Mouse (Mus musculus) lung, postnatal 10 days (tissue): ENCODE data around the gene Rabgap1l.
"Not testable (repeated sequence)": the region's sequence is repeated elsewhere in the genome, so short reads cannot be mapped to it uniquely, and the experiment has no call there.

Experiments used
- DNase-seq: peaks from one replicate; pipeline ENCODE4 v3.0.0; 2021

Gene Rabgap1l

GRCm38 (mm10) chr1:160306866-160307616 is 486.0 kb downstream of the Rabgap1l start:
- DNase-seq = no peak

DNA sequence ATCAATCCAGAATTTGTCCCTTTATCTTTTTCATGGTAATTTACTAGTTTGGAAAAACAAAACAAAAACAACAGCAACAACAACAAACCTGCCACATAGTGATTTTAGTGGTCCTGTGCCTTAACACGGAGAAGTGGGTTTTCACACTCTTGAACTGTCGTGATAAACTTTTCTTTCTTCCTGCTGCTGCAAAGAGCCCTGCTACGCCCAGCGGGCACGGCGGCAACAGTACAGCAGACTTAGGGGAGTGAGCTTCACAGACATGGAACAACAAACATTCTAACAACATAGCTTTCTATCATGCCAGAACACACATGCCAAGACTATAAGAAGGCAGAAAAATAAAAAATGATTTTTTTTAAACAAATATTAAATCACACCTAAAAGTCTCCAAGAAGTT is 486.7 kb downstream of the Rabgap1l start:
- DNase-seq = no peak

- DNase-seq = no peak
These were observed 487.2 kb downstream of the Rabgap1l start for GRCm38 (mm10) chr1:160305826-160306225.

DNA sequence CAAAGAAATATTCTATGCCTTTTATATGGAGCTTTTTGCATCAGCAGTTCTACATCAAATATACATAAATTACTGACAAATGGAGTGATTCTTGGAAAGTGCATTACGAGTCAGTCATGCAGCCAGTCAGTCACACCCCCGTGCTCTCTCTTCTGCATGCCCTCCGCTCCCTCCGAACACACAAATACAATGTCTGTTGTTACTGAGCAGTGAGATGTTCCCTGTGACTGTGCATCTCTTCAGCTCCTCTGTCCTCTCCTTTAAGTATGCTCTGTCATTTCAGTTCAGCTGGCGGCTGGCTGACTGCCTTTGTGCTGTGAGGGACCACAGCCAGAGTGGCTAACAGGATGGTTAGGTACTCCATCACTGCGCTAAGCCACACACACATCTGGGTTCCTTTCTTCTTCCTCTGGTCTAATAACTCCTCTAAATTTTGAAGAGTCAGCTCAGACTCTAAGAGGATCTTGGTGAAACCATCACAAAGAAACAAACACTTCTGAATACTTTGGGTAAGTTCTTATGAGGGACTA is 488.0 kb downstream of the Rabgap1l start:
- no peak for DNase-seq

- DNase-seq = no peak
These were observed 490.7 kb downstream of the Rabgap1l start for GRCm38 (mm10) chr1:160302268-160302667.

DNA sequence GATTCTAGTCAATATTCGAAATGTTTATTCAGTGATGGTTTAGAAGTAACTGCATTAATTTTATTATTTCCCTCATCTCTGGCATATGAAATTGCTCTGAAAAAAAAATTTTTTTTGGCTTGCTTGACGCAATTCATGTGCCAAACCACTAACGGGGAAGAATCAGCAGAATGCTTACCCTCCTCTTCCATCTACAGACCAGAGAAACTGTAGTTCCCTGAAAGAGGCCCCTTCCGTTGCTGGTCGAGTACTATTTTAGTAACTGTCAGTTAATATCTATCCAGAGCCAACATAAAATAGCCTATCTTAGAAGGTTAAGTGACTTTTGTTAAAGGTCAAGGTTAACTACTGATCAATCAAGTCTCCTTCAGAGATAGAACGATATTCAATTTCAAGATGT is 491.9 kb downstream of the Rabgap1l start:
- DNase-seq = no peak

DNA sequence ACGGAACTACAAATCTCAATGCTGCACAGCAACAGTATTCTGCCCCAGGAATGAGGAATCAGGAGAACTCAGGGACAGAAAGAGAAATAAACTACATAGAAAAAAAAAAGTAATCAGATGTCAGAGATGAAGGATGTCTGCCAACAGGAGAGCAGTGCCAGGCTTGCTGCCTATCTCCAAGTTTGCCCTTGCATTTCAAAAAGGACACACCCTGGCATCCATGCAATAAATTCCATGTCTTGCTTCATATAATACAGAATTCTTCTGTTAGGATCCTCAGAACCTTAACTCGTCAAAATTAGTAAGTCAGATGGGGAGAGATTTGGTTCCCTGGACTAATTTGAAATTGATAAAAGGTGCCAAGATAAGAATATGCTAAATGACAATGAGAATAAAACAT is 492.3 kb downstream of the Rabgap1l start:
- no peak for DNase-seq

GRCm38 (mm10) chr1:160299979-160300378 is 493.0 kb downstream of the Rabgap1l start:
- DNase-seq = no peak

DNA sequence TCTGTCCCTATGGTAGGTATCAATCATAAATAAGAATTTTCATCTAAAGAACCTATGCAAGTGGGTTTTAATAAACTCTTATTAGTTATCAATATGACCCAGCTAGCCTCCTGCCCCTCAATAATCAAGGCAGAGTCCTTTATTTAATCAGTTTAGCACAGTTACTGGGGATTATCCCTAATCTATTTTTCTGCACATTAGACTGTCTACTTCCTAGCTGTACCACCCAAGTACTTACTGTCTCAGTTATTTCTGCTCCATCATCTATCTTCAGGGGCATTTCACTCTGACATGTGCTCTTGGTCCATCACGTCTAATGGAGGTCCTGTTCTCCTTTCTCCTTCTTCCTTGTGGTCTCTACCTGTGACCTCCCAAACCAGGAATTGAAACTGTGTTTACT is 494.1 kb downstream of the Rabgap1l start:
- DNase-seq = no peak

- DNase-seq = no peak
These were observed 495.3 kb downstream of the Rabgap1l start for GRCm38 (mm10) chr1:160297701-160298100.

- no peak for DNase-seq
These were observed 497.7 kb downstream of the Rabgap1l start for GRCm38 (mm10) chr1:160295323-160295722.

DNA sequence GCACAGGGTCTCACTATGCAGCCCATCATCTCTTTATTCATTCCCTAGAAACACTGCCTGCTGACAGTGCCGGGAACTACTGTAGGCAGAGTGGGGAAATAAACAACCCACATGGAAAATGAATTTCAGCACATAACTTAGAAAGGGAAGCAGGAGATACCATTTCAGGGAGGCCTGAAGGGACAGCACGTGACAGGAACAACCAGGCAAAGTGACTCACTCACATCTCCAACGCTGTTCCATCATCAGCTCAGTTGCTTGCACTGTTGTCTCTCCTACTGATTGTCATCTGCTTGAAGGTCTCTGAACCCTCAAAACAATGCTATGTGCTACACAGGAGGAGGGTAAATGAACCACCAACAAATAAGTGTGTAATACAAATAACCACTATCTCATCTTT is 499.5 kb downstream of the Rabgap1l start:
- no peak for DNase-seq

DNA sequence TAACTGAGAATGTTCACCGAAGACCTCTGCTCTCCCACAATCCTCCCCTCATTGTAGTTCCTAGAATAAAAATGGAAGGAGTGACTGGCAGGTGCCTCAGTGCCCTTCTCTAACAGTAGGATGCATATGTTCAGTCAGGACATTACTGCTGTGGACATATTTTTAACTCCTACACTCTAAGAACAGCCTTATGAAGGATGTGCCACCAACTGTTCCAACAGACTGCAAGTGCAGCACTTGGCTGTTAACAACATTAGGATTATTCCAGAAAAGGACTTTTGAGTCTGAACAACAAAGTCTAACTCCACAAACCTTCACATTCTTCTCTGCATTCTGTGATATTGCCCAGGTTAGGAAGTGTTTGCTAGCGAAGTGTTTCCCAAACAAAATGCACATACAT is 501.0 kb downstream of the Rabgap1l start:
- no peak for DNase-seq

GRCm38 (mm10) chr1:160290242-160290641 is 502.8 kb downstream of the Rabgap1l start:
- no peak for DNase-seq

DNA sequence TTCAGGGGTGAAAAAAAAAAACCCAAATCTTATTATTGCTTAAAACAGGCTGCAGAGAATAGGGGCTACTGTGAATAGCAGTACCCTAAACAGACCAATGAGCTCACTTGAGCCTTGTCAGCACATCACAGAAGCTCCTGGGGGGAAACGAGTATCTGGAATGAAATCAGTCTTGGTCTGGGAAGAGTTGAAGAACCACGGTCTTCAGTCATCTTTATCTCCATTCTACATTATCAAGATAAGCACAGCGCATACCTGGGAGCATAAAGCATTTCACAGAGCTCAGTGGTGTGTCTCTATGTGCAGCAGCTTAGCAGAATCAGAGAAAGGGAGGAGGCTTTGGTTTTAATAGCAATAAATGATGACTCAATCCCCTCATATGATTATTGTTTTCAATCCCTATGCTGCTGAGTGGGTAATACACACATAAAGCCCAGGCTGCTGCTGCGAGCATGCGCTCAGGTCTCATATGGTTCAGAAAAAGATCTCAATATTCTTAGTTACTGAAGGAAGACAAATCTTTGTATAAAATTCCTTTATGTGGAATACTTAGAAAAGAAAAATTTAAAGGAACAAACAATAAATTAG is 505.9 kb downstream of the Rabgap1l start:
- DNase-seq = no peak

- DNase-seq = no peak
These were observed 506.5 kb downstream of the Rabgap1l start for GRCm38 (mm10) chr1:160286400-160287057.

- no peak for DNase-seq
These were observed 508.8 kb downstream of the Rabgap1l start for GRCm38 (mm10) chr1:160284241-160284640.

GRCm38 (mm10) chr1:160282166-160282874 is 510.7 kb downstream of the Rabgap1l start:
- DNase-seq = not testable (repeated sequence)

GRCm38 (mm10) chr1:160281337-160282084 is 511.5 kb downstream of the Rabgap1l start:
- no peak for DNase-seq

GRCm38 (mm10) chr1:160280603-160281002 is 512.4 kb downstream of the Rabgap1l start:
- DNase-seq = no peak

DNA sequence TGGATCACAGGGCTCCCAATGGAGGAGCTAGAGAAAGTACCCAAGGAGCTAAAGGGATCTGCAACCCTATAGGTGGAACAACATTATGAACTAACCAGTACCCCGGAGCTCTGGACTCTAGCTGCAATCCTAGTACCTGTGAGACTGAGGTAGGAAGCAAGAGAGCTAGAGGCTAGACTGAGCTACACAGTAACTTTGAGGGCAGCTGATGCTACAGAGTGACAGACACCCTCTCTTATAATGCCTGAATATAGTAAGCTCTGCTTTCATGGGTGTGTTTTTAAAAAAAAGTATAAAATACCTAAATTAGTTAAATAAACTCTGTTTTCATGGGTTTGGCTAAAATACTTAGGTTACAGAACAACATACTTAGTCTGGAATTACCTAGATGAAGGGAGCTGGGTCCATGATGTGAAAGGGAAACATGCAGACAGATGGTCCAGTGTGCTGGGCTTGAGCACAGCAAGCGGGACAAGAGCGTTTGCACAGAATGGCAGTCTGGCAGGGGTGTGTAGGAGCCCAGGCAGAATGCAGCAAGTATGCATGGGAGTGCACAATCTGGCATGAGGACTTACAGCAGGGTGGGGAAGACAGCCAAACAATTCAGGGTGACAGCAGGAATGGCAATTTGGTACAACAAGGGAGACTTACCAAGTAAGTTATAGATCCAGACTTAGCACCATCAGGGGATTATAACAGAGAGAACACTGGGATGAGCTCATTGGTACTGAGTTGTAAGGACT is 514.9 kb downstream of the Rabgap1l start:
- DNase-seq = no peak

DNA sequence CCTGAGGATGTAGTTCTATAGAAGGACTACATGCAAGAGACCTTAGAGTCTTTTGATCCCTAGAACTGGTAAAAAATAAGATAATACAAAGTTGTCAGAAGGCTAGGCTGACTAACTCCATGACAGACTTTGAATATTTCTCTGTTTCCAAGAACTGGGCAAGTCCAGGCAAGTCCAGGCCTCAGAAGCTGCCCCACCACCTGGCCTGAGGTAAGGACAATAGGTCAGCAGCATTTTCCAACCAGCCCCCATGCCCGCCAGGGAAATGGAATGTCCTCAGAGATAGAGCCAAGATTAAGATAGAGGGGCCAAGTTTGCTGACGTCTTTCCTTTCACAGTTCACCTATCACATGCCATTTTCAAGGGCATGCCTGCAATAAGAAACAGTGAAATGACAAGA is 517.8 kb downstream of the Rabgap1l start:
- DNase-seq = no peak
